ENCODE assay signal across 8 mouse cellular contexts in the genomic region with DNA sequence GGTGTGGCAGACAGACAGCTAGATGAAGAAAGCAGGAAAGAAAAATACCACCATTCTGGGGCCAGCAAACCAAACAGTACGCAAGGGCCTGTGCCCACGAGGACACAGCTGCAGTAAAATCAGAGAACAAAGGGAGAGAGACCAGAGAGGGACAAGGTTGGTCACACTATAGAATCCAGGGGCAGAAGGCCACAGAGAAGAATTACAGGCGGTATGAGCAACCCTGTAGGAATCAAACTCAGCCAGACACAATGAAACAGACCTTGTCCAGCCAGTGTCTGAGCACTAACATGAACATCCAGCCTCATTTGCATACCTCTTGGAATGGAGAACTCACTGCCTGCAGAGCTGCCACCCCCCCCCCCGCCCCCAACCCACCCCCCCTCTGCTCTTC. TPM values are rescaled to one million over a fixed set of nuclear protein-coding genes. Genes with fewer than 3 reads are reported as not detected.
DNase-seq lines count a peak whose midpoint lies in the region; ATAC-seq lines count a peak whose summit lies in the region.

No protein-coding gene starts in this region.

- H3K9me3 ChIP-seq in kidney, embryonic 14.5 days (ENCODE audit: control insufficient read depth, low read length) = no peaks in the 10 kb centered on the region
- H3K9me3 ChIP-seq in forebrain, embryonic 12.5 days = no peaks in the 10 kb centered on the region
- H3K9me3 ChIP-seq in limb, embryonic 12.5 days = no peaks in the 10 kb centered on the region
- no peaks in the 10 kb centered on the region for H3K9me3 ChIP-seq in neural tube, embryonic 12.5 days

- no peak for ATAC-seq in kidney, embryonic 14.5 days (ENCODE audit: low FRiP score, low TSS enrichment)
- ATAC-seq in forebrain, embryonic 12.5 days (ENCODE audit: low FRiP score) = peak; percentile 20
- no peak for ATAC-seq in limb, embryonic 12.5 days (ENCODE audit: insufficient number of reproducible peaks, insufficient read depth, low FRiP score, low TSS enrichment, low read depth)
- ATAC-seq in neural tube, embryonic 12.5 days (ENCODE audit: low FRiP score, low read depth) = peak; percentile 37

- H3K27me3 ChIP-seq in kidney, embryonic 14.5 days (ENCODE audit: control insufficient read depth, insufficient read depth, low read length) = peaks cover 17% of the 10 kb centered on the region
- H3K27me3 ChIP-seq in forebrain, embryonic 12.5 days = 0 out of 2 replicates have a peak, but pooled peaks cover 4% of the 10 kb centered on the region
- H3K27me3 ChIP-seq in limb, embryonic 12.5 days = peaks cover 26% of the 10 kb centered on the region
- no peaks in the 10 kb centered on the region for H3K27me3 ChIP-seq in neural tube, embryonic 12.5 days (replicated peaks)

- no peak for DNase-seq in kidney, postnatal 36 days
- DNase-seq in ovary, adult 18-20 months (ENCODE audit: low spot score) = no peak
- DNase-seq in layer of hippocampus, adult 11-12 months (ENCODE audit: low spot score) = no peak
- DNase-seq in spleen, postnatal 4 days (ENCODE audit: low spot score in 2 of 2) = no peak

- WGBS in kidney, embryonic 14.5 days = 18% methylated on average over 4 of the region's 4 CpGs
- 9% methylated on average over 3 of the region's 4 CpGs for WGBS in forebrain, embryonic 12.5 days
- WGBS in limb, embryonic 12.5 days = 12% methylated on average over 4 of the region's 4 CpGs
- WGBS in neural tube, embryonic 12.5 days = 4% methylated on average over 4 of the region's 4 CpGs

- H3K4me2 ChIP-seq in kidney, embryonic 14.5 days (replicated peaks; ENCODE audit: low read depth, low read length) = peak overlapping the region; percentile 61
- peak overlapping the region; percentile 44 for H3K4me2 ChIP-seq in forebrain, embryonic 12.5 days
- peak overlapping the region; percentile 67 for H3K4me2 ChIP-seq in limb, embryonic 12.5 days
- peak overlapping the region; percentile 55 for H3K4me2 ChIP-seq in neural tube, embryonic 12.5 days (replicated peaks)

- no peaks in the 10 kb centered on the region for H3K36me3 ChIP-seq in kidney, embryonic 14.5 days (ENCODE audit: control insufficient read depth, insufficient read depth, low read length)
- peaks cover 38% of the 10 kb centered on the region for H3K36me3 ChIP-seq in forebrain, embryonic 12.5 days (replicated peaks)
- no peaks in the 10 kb centered on the region for H3K36me3 ChIP-seq in limb, embryonic 12.5 days
- H3K36me3 ChIP-seq in neural tube, embryonic 12.5 days = peaks cover 23% of the 10 kb centered on the region

- H3K4me1 ChIP-seq in kidney, embryonic 14.5 days (ENCODE audit: control insufficient read depth, insufficient read depth, low read length) = peaks cover 10% of the 10 kb centered on the region
- H3K4me1 ChIP-seq in forebrain, embryonic 12.5 days = peaks cover 79% of the 10 kb centered on the region
- H3K4me1 ChIP-seq in limb, embryonic 12.5 days (replicated peaks) = peaks cover 32% of the 10 kb centered on the region
- peaks cover 62% of the 10 kb centered on the region for H3K4me1 ChIP-seq in neural tube, embryonic 12.5 days

- no peak overlapping the region for H3K27ac ChIP-seq in kidney, embryonic 14.5 days (ENCODE audit: low read depth, low read length)
- peak overlapping the region; percentile 98 for H3K27ac ChIP-seq in forebrain, embryonic 12.5 days
- H3K27ac ChIP-seq in limb, embryonic 12.5 days = peak overlapping the region; percentile 83; the same call in 1 of the 2 replicates
- H3K27ac ChIP-seq in neural tube, embryonic 12.5 days = peak overlapping the region; percentile 92

- peak overlapping the region; percentile 17; the same call in 1 of the 2 replicates for H3K4me3 ChIP-seq in kidney, embryonic 14.5 days (ENCODE audit: low read length)
- peak overlapping the region; percentile 20 for H3K4me3 ChIP-seq in forebrain, embryonic 12.5 days (replicated peaks)
- H3K4me3 ChIP-seq in limb, embryonic 12.5 days (replicated peaks) = peak overlapping the region; percentile 30
- H3K4me3 ChIP-seq in neural tube, embryonic 12.5 days = peak overlapping the region; percentile 21

- H3K9ac ChIP-seq in kidney, embryonic 14.5 days (ENCODE audit: low read depth, low read length) = no peak overlapping the region
- peak overlapping the region; percentile 36 for H3K9ac ChIP-seq in forebrain, embryonic 12.5 days
- no peak overlapping the region for H3K9ac ChIP-seq in limb, embryonic 12.5 days (replicated peaks)
- peak overlapping the region; percentile 30 for H3K9ac ChIP-seq in neural tube, embryonic 12.5 days

RNA-seq across cellular contexts. Expression of a gene that starts 7.9 kb away (rescaled TPM):
- 0.14 TPM in 2 replicates for polyA plus RNA-seq in kidney, embryonic 14.5 days (2014; fragmentation: Nextera tagmentation; extraction: Ambion mirVana)
- polyA plus RNA-seq in forebrain, embryonic 12.5 days (2016; fragmentation: Nextera tagmentation; extraction: Ambion mirVana) = 55.9 and 74.5 TPM in 2 replicates
- polyA plus RNA-seq in limb, embryonic 12.5 days (2016; fragmentation: Nextera tagmentation; extraction: Ambion mirVana) = 0.46 and 0.48 TPM in 2 replicates
- 63.2 and 74.6 TPM in 2 replicates for polyA plus RNA-seq in neural tube, embryonic 12.5 days (2016; fragmentation: Nextera tagmentation; extraction: Ambion mirVana)

RNA-seq across cellular contexts. Expression of a gene that starts 20.0 kb away (rescaled TPM):
- 2.0 and 2.2 TPM in 2 replicates for polyA plus RNA-seq in kidney, embryonic 14.5 days (2014; fragmentation: Nextera tagmentation; extraction: Ambion mirVana)
- 9.7 and 11.3 TPM in 2 replicates for polyA plus RNA-seq in forebrain, embryonic 12.5 days (2016; fragmentation: Nextera tagmentation; extraction: Ambion mirVana)
- polyA plus RNA-seq in limb, embryonic 12.5 days (2016; fragmentation: Nextera tagmentation; extraction: Ambion mirVana) = 1.2 and 1.3 TPM in 2 replicates
- 11.0 and 11.4 TPM in 2 replicates for polyA plus RNA-seq in neural tube, embryonic 12.5 days (2016; fragmentation: Nextera tagmentation; extraction: Ambion mirVana)

RNA-seq across cellular contexts. Expression of a gene that starts 29.7 kb away (rescaled TPM):
- polyA plus RNA-seq in kidney, embryonic 14.5 days (2014; fragmentation: Nextera tagmentation; extraction: Ambion mirVana) = 0.29 and 0.61 TPM in 2 replicates
- polyA plus RNA-seq in forebrain, embryonic 12.5 days (2016; fragmentation: Nextera tagmentation; extraction: Ambion mirVana) = 0.65 and 1.2 TPM in 2 replicates
- 1.7 and 2.0 TPM in 2 replicates for polyA plus RNA-seq in limb, embryonic 12.5 days (2016; fragmentation: Nextera tagmentation; extraction: Ambion mirVana)
- 7.3 and 7.8 TPM in 2 replicates for polyA plus RNA-seq in neural tube, embryonic 12.5 days (2016; fragmentation: Nextera tagmentation; extraction: Ambion mirVana)

Comparison
In these comparisons a context has a peak if more than half of its experiments do, and no peak if none do; other contexts are left out.
1. ATAC-seq: peak in forebrain, embryonic 12.5 days (single experiment) and neural tube, embryonic 12.5 days (single experiment); none in kidney, embryonic 14.5 days (single experiment) and limb, embryonic 12.5 days (single experiment).
2. H3K9ac ChIP-seq: peak in forebrain, embryonic 12.5 days (single experiment) and neural tube, embryonic 12.5 days (single experiment); none in kidney, embryonic 14.5 days (single experiment) and limb, embryonic 12.5 days (single experiment).
3. RNA of a gene that starts 7.9 kb away (polyA plus RNA-seq): 55.9 to 74.5 TPM in forebrain, embryonic 12.5 days and 63.2 to 74.6 TPM in neural tube, embryonic 12.5 days; 0.46 to 0.48 TPM in limb, embryonic 12.5 days and 0.14 TPM in kidney, embryonic 14.5 days; every median in the first group is over 10 times any median in the second.
4. Peak in every context shown above with its lines, with median percentiles within 50 percentile points of each other: H3K4me2 ChIP-seq and H3K4me3 ChIP-seq.